Mouse (Mus musculus): Measurements from ENCODE around the gene Ankrd13d. TPM values are rescaled to one million over a fixed set of nuclear protein-coding genes. Genes with fewer than 3 reads are reported as not detected.
"Not testable (repeated sequence)": the region's sequence is repeated elsewhere in the genome, so short reads cannot be mapped to it uniquely, and the experiment has no call there.

Gene Ankrd13d
- polyA plus RNA-seq, 1 experiment, result 76.1 TPM

- TF ChIP-seq CTCF (IDR thresholded peaks at IDR 0.05; ENCODE audit: extremely low read depth, insufficient read depth, low read length), result peak; percentile 17; the same call in 1 of the 2 replicates
- TF ChIP-seq POLR2A (IDR thresholded peaks at IDR 0.05; ENCODE audit: extremely low read depth, insufficient read depth, low read length), result no peak
- no peak overlapping the region for H3K27ac ChIP-seq (ENCODE audit: insufficient read depth, low read length)
- no peak overlapping the region for H3K4me3 ChIP-seq (ENCODE audit: insufficient read depth, low read length)
- H3K4me1 ChIP-seq (ENCODE audit: control insufficient read depth, insufficient read depth, low read length), result no peaks in the 10 kb centered on the region
Observed at GRCm38 (mm10) chr19:4255583-4256162, 27.3 kb downstream of the Ankrd13d start.

GRCm38 (mm10) chr19:4254230-4254629 lies 28.7 kb downstream of the Ankrd13d start:
- TF ChIP-seq POLR2A (IDR thresholded peaks at IDR 0.05; ENCODE audit: extremely low read depth, insufficient read depth, low read length) (no peak), CTCF (IDR thresholded peaks at IDR 0.05; ENCODE audit: extremely low read depth, insufficient read depth, low read length) (no peak)
- Histone ChIP-seq H3K4me1 (ENCODE audit: control insufficient read depth, insufficient read depth, low read length) (no peaks in the 10 kb centered on the region), H3K4me3 (ENCODE audit: insufficient read depth, low read length) (no peak overlapping the region), H3K27ac (ENCODE audit: insufficient read depth, low read length) (no peak overlapping the region)

GRCm38 (mm10) chr19:4248683-4249082 lies 34.3 kb downstream of the Ankrd13d start:
- H3K4me3 ChIP-seq (ENCODE audit: insufficient read depth, low read length); H3K27ac ChIP-seq (ENCODE audit: insufficient read depth, low read length); H3K4me1 ChIP-seq (ENCODE audit: control insufficient read depth, insufficient read depth, low read length): not testable (repeated sequence)

GRCm38 (mm10) chr19:4247010-4247409 lies 35.9 kb downstream of the Ankrd13d start:
- Histone ChIP-seq H3K4me1 (ENCODE audit: control insufficient read depth, insufficient read depth, low read length) (no peaks in the 10 kb centered on the region), H3K27ac (ENCODE audit: insufficient read depth, low read length) (no peak overlapping the region), H3K4me3 (ENCODE audit: insufficient read depth, low read length) (no peak overlapping the region)
- TF ChIP-seq CTCF (IDR thresholded peaks at IDR 0.05; ENCODE audit: extremely low read depth, insufficient read depth, low read length) (no peak), POLR2A (IDR thresholded peaks at IDR 0.05; ENCODE audit: extremely low read depth, insufficient read depth, low read length) (no peak)

- TF ChIP-seq CTCF (IDR thresholded peaks at IDR 0.05; ENCODE audit: extremely low read depth, insufficient read depth, low read length), result no peak
- TF ChIP-seq POLR2A (IDR thresholded peaks at IDR 0.05; ENCODE audit: extremely low read depth, insufficient read depth, low read length), result no peak
- no peak overlapping the region for H3K4me3 ChIP-seq (ENCODE audit: insufficient read depth, low read length)
- H3K4me1 ChIP-seq (ENCODE audit: control insufficient read depth, insufficient read depth, low read length), result no peaks in the 10 kb centered on the region
- no peak overlapping the region for H3K27ac ChIP-seq (ENCODE audit: insufficient read depth, low read length)
Observed at GRCm38 (mm10) chr19:4244775-4245174, 38.2 kb downstream of the Ankrd13d start.

- Histone ChIP-seq H3K4me3 (ENCODE audit: insufficient read depth, low read length) (no peak overlapping the region), H3K4me1 (ENCODE audit: control insufficient read depth, insufficient read depth, low read length) (no peaks in the 10 kb centered on the region), H3K27ac (ENCODE audit: insufficient read depth, low read length) (no peak overlapping the region)
- TF ChIP-seq POLR2A (IDR thresholded peaks at IDR 0.05; ENCODE audit: extremely low read depth, insufficient read depth, low read length) (no peak), CTCF (IDR thresholded peaks at IDR 0.05; ENCODE audit: extremely low read depth, insufficient read depth, low read length) (no peak)
Observed at GRCm38 (mm10) chr19:4242416-4242815, 40.5 kb downstream of the Ankrd13d start.

GRCm38 (mm10) chr19:4240247-4240668 lies 42.7 kb downstream of the Ankrd13d start:
- no peak overlapping the region for H3K27ac ChIP-seq (ENCODE audit: insufficient read depth, low read length)
- H3K4me3 ChIP-seq (ENCODE audit: insufficient read depth, low read length), result no peak overlapping the region
- TF ChIP-seq CTCF (IDR thresholded peaks at IDR 0.05; ENCODE audit: extremely low read depth, insufficient read depth, low read length), result no peak
- no peak for TF ChIP-seq POLR2A (IDR thresholded peaks at IDR 0.05; ENCODE audit: extremely low read depth, insufficient read depth, low read length)
- H3K4me1 ChIP-seq (ENCODE audit: control insufficient read depth, insufficient read depth, low read length), result no peaks in the 10 kb centered on the region

- Histone ChIP-seq H3K4me1 (ENCODE audit: control insufficient read depth, insufficient read depth, low read length) (peaks cover 5% of the 10 kb centered on the region), H3K27ac (ENCODE audit: insufficient read depth, low read length) (no peak overlapping the region), H3K4me3 (ENCODE audit: insufficient read depth, low read length) (no peak overlapping the region)
- TF ChIP-seq CTCF (IDR thresholded peaks at IDR 0.05; ENCODE audit: extremely low read depth, insufficient read depth, low read length) (no peak), POLR2A (IDR thresholded peaks at IDR 0.05; ENCODE audit: extremely low read depth, insufficient read depth, low read length) (no peak)
Observed at GRCm38 (mm10) chr19:4234548-4234947, 48.4 kb downstream of the Ankrd13d start.

GRCm38 (mm10) chr19:4232651-4233050 lies 50.3 kb downstream of the Ankrd13d start:
- H3K4me1 ChIP-seq (ENCODE audit: control insufficient read depth, insufficient read depth, low read length), result peaks cover 5% of the 10 kb centered on the region
- H3K4me3 ChIP-seq (ENCODE audit: insufficient read depth, low read length), result peak overlapping the region; percentile 45; the same call in 1 of the 2 replicates
- no peak overlapping the region for H3K27ac ChIP-seq (ENCODE audit: insufficient read depth, low read length)
- no peak for TF ChIP-seq POLR2A (IDR thresholded peaks at IDR 0.05; ENCODE audit: extremely low read depth, insufficient read depth, low read length)
- TF ChIP-seq CTCF (IDR thresholded peaks at IDR 0.05; ENCODE audit: extremely low read depth, insufficient read depth, low read length), result no peak

- H3K4me3 ChIP-seq (ENCODE audit: insufficient read depth, low read length), result peak overlapping the region; percentile 45
- TF ChIP-seq CTCF (IDR thresholded peaks at IDR 0.05; ENCODE audit: extremely low read depth, insufficient read depth, low read length) (no peak), POLR2A (IDR thresholded peaks at IDR 0.05; ENCODE audit: extremely low read depth, insufficient read depth, low read length) (no peak)
- peak overlapping the region; percentile 88 for H3K27ac ChIP-seq (ENCODE audit: insufficient read depth, low read length)
- H3K4me1 ChIP-seq (ENCODE audit: control insufficient read depth, insufficient read depth, low read length), result peaks cover 5% of the 10 kb centered on the region
Observed at GRCm38 (mm10) chr19:4232186-4232572, 50.8 kb downstream of the Ankrd13d start.
